Mouse (Mus musculus) megakaryocyte progenitor cell, adult 5-6 weeks (primary cell): ENCODE results near the gene Plscr3. TPM values are rescaled to one million over a fixed set of nuclear protein-coding genes. Genes with fewer than 3 reads are reported as not detected.

Experiments
- ATAC-seq: replicated peaks from 2 replicates; pipeline ENCODE4 v1.8.0; 2016; ENCODE audit warnings: mild to moderate bottlenecking, moderate TSS enrichment, inconsistent platforms; ENCODE audit not compliant: poor library complexity
- total RNA-seq, 2 experiments: library from RNA; stranded (forward) in 1 of 2; stranded (reverse) in 1 of 2; fragments of 157-497, 149-512 nt in 1 of 2; fragments of 200-1000 nt in 1 of 2; gene quantifications; 2 replicates each; pipeline versions ENCODE4 v1.2.3 to v1.2.4; 2015 to 2017

The Plscr3 gene
- total RNA-seq, 2 experiments from 2014 or later = 32.9 to 60.6 TPM

- no peak for ATAC-seq
Observed at GRCm38 (mm10) chr11:69823456-69823855, 22.7 kb upstream of the Plscr3 start.

GRCm38 (mm10) chr11:69828832-69829231 is 17.3 kb upstream of the Plscr3 start:
- no peak for ATAC-seq

GRCm38 (mm10) chr11:69833554-69833953 is 12.6 kb upstream of the Plscr3 start:
- no peak for ATAC-seq

DNA sequence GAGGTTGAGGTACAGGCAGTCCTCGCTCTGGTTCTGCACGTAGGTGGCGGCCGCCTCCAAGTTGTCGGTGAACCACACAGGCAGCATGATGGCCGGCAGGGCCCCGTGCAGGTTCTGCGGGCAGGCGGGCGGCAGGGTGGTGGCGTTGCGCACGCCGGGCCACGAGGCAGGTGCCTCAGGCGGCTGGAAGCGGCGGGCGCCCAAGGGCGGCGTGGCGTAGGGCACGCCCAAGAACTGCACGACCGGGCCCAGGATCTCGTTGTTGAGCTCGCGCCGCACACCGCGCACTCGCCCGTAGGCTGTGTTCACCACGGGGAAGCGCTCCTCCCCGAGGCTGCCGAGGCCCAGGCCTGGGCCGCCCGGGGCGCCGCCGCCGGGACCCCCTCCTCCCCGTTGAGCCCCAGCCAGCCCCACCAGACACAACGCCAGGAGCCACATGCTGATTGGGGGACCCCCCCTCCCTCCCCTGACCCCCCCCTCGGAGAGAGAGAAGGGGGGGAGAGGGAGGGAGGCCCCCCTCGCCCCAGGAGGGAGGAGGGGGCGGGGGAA is 12.1 kb upstream of the Plscr3 start:
- ATAC-seq = peak; percentile 48

DNA sequence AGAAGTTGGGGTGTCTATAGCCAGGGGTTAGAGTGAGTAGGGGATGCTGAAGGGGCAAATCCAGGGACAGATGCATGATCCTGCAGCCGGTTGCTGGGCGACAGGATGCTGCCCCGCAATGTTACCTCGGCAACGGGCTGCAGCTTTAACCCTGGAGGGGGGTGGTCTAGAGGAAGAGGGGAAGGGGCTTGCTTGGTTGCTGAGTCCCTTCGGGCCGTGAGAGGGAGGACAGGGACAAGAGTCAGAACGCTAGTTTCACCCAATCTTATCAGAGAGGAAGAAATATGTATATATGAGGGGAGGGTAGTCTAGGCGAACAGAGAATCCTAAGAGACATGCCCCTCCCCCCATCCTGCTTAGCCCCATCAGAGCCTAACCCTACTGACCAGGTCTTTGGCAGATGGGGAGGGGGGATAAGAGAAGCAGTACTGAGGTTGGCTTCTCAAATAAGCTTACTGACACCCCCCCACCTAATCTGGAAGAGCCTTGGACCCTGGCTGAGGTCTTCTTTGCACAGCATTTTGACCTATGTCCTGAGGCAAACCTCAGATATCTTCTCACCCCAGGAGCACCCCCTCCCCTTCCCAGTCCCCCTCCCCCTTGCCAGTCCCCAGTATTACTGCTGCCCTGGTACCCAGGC is 10.7 kb upstream of the Plscr3 start:
- no peak for ATAC-seq

DNA sequence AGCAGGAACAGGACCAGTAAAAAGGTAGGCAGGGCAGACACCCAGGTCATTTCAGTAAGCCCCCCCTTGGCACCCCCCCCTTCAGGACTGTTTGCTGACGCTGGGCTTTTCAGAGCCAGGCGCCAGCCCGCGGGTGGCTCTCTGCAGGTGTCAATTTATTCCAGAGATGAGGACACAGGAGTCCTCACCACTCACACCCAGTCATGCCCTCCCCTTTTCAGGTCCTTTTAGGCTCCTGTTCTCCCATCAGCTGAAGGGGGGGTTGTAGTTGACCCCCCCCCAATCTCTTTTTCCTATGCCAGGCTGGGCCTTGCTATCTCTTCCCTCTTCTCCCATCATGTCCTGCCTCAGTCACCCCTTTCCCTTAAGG is 10.2 kb upstream of the Plscr3 start:
- ATAC-seq = no peak

DNA sequence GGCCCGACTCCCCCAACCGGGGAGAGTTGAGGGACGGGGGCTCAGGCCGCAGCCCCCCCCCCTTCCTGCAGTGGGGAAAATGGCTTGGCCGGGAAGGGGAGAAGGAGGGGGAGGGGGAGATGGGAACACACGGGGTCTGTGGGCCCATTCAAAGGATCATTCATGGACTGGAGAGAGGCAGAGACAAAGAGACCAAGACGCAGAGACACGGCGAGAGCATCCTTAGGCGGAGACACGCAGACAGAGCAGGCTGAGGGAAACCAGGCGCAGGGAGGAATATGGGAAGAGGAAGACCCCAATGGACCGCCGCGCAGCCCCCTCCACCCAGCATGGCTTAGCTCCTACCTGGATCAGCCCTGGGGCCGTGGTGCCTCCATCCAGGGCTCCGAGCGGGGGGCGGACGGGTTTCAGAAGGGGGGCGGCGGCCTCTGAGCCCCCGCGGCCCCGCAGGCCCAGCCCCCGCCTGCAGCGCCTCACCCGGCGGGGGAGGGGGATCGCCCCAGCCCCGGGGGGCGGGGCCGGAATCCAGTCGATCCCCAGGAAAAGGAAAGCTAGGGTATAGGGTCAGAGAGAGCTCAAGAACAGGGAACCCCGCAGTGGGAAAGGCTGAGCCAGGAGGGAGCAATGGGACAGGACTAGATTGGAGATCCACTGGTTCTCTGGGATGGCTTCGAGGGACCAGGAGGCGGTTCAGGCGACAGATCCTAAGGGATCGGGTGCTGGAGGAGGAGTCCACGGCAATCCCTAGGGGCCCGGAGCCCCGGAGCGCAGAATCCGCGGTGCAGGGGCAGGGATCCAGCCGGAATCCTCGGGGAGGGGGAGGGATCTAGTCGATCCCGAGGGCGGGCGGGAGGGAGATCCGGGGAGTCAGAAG is 9.2 kb upstream of the Plscr3 start:
- no peak for ATAC-seq

- ATAC-seq = no peak
Observed at GRCm38 (mm10) chr11:69837604-69837951, 8.6 kb upstream of the Plscr3 start, which contains the start of gene Nlgn2. Gene Nlgn2 (minus strand): TSS chr11:69837784.

- peak; percentile 76 for ATAC-seq
Observed at GRCm38 (mm10) chr11:69837952-69838713, 8.0 kb upstream of the Plscr3 start, which contains the start of gene Tmem256. Gene Tmem256 (plus strand): TSS chr11:69838514.

DNA sequence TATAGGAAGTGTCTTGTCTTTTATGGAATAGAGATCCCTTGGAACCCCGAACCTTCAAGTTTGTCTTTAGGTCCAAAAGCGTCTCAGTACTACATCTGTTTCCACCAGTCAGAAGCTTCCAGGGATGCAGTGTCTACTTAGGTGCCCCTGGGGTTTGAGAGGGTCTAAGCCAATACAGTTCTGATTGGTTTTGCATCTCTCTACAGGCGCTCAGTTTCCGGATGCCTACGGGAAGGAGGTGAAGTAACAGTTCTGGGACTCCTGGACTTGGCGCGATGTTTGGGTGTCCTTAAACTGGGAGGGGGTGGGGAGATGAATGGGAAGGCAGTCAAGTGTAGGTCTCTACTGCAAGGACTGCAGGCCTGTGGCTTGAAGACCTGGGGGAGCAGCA is 7.5 kb upstream of the Plscr3 start:
- no peak for ATAC-seq

DNA sequence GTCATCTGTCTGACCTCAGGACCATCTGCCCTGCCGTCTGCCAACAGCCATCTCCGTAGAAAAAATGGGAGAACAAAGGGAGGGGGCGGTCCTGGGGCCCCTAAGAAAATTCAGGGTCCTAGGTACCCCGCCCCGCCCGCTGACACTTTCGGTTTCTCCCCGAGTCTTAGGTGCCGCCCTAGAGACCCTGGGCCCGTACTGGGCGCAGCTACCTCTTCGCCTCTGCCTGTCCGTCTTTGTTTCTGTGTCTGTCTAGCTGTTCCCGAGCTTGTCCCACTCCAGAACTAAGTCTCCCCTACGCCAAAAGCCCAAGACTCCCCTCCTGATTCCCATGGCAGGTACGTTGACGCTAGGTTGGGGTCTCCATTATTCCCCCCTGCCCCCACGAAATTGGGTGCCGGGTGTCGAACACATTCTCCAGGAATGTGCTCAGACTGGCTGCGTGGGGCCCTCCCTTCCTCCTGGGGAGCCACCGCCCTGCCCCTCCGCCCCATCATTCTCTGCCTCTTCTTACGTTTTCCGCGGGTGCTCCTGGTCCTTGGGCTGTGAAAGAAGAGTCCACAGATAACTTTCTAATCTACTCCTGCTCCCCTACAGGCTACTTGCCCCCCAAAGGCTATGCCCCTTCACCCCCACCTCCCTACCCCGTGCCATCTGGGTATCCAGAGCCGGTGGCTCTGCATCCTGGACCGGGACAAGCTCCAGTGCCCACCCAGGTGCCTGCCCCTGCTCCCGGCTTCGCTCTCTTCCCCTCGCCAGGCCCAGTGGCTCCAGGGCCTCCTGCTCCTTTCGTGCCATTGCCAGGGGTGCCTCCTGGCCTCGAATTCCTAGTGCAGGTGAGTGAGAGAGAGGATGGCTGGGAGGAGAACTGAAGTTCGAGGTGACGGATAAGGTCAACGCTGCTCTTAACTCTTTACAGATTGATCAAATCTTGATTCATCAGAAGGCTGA is 837 bp downstream of the Plscr3 start:
- ATAC-seq = 0 out of 2 replicates have a peak, but pooled peaks have one; percentile 17

- ATAC-seq = no peak
Observed at GRCm38 (mm10) chr11:69848021-69848420, 1.8 kb downstream of the Plscr3 start.

DNA sequence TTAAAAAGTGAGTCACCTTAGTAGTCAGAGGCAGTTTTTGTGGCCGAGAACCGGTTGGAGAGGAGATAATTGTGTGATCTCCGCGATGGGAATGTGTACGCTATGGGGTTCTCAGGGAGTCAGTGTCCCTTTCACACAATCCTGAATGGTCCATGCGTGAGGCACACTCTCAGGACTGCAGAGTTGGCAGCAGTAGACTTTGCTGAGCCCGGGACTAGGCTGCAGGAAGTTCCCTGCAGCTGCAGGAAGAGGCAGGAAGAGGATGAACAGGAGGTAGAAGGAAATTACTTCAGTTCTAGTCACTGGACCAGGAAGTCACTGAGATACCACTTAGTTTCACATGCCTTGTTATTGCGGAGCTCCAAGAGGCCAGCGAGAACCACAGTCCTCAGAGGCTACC is 3.0 kb downstream of the Plscr3 start:
- no peak for ATAC-seq

- ATAC-seq = no peak
Observed at GRCm38 (mm10) chr11:69849884-69850283, 3.7 kb downstream of the Plscr3 start.

GRCm38 (mm10) chr11:69850754-69851153 is 4.6 kb downstream of the Plscr3 start:
- ATAC-seq = peak; percentile 10; the same call in 1 of the 2 replicates

DNA sequence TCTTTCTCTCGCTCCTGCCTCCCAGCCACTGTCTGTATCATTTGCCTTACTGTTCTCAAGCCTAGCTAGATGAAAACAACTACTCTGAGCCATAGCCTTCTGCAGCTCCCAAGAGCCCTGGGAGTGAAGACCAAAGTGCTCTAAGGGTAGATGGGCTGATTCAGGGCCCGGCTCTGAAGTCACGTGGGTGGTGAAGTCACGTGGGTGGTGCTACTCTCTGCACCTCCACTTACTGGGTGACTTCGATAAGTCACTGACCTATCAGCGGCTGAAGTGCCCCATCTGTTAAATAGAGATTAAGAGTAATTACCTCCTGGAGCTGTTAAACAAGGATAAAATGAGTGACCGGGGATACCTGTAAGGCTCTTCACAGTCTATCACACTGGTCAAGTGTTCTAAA is 7.8 kb downstream of the Plscr3 start:
- peak; percentile 77 for ATAC-seq

DNA sequence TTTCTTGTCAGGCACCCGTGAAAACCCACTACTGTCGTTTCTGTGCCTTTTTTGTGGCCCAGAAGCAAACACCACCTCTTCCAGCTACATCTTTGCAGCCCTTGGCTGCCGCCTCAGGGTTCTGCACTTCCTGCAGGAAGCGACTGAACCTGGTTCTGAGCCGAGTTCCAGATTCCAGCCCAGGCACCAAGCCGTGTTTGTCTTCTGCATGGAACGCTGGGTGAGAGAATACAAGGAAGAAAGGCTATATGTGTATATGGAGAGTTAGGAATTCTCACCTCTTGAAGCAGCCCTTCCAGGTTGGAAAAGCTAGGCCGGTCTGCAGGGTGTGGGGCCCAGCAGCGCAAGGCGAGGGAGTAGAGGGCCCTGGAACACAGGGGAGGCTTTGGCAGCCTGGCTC is 8.5 kb downstream of the Plscr3 start:
- no peak for ATAC-seq

- peak; percentile 35 for ATAC-seq
Observed at GRCm38 (mm10) chr11:69855347-69855746, 9.2 kb downstream of the Plscr3 start.

GRCm38 (mm10) chr11:69858113-69858998 is 12.2 kb downstream of the Plscr3 start, which contains the start of gene Tnk1:
Gene Tnk1 (minus strand): TSS chr11:69858730.
- ATAC-seq = no peak
